Mouse (Mus musculus): ENCODE results near the gene Elk4. TPM values are rescaled to one million over a fixed set of nuclear protein-coding genes. Genes with fewer than 3 reads are reported as not detected.

The Elk4 gene
- polyA plus RNA-seq, 1 experiment from 2014 or later, result 28.6 TPM

GRCm38 (mm10) chr1:132026925-132027646 is 19.7 kb downstream of the Elk4 start:
- Histone ChIP-seq H3K27me3 (no peaks in the 10 kb centered on the region), H3K36me3 (peaks cover 76% of the 10 kb centered on the region), H3K9ac (no peak overlapping the region), H3K9me3 (no peaks in the 10 kb centered on the region), H3K27ac (no peak overlapping the region), H3K4me1 (no peaks in the 10 kb centered on the region), H3K4me3 (no peak overlapping the region), H3K4me2 (no peak overlapping the region)
- 83% methylated on average over 11 of the region's 11 CpGs for whole genome bisulfite sequencing
- ATAC-seq (ENCODE audit: borderline replicate concordance, extremely low read depth, low FRiP score, low TSS enrichment), result no peak; the same call in 1 of the 2 replicates

DNA sequence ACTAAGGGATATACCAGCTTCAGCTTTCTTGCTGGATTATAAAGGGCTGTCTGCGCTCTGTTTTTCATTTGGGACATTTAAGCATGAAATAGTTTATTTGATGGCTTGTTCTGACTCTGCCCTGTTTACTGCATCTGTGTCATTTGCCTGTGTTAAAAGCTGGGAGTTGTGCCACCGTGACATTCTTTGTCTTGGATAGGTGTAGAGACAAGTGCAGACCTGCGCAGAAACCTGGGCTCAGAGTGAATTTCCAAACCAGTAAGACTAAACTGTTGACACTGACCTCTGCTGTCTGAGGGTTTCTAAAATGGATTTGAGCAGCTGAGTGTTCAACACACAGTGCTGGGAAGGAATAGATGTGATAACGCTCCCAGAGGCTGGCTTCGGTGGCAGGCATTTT is 20.6 kb downstream of the Elk4 start:
- H3K4me2 ChIP-seq, result no peak overlapping the region
- no peak overlapping the region for H3K4me3 ChIP-seq
- ATAC-seq (ENCODE audit: borderline replicate concordance, extremely low read depth, low FRiP score, low TSS enrichment), result no peak
- no peak overlapping the region for H3K9ac ChIP-seq
- no peaks in the 10 kb centered on the region for H3K9me3 ChIP-seq
- WGBS, result 85% methylated on average over 5 of the region's 5 CpGs
- H3K27me3 ChIP-seq, result no peaks in the 10 kb centered on the region
- peaks cover 72% of the 10 kb centered on the region for H3K36me3 ChIP-seq
- H3K4me1 ChIP-seq, result no peaks in the 10 kb centered on the region
- no peak overlapping the region for H3K27ac ChIP-seq

DNA sequence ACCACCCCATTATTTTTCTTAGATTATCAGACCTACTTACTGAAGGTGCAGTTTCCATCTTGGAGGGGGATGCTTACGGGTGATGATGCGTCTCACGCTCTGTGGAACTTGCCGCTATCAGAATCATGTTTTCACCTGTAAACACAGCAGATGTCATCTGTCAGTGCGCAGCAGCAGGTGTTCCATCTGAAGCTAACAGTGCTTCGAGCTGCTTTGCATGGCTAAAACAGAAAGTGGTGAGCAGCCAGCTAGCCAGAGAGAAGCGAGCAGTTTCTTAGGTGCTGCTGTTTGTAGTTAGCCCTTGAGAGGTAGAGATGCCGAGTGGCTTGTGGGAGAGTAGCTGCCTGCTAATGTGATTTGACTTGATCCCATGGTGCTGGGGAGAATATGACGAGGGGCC is 21.0 kb downstream of the Elk4 start:
- ATAC-seq (ENCODE audit: borderline replicate concordance, extremely low read depth, low FRiP score, low TSS enrichment), result no peak
- H3K9ac ChIP-seq, result no peak overlapping the region
- 85% methylated on average over 9 of the region's 9 CpGs for WGBS
- H3K4me1 ChIP-seq, result no peaks in the 10 kb centered on the region
- no peaks in the 10 kb centered on the region for H3K27me3 ChIP-seq
- H3K9me3 ChIP-seq, result no peaks in the 10 kb centered on the region
- no peak overlapping the region for H3K4me2 ChIP-seq
- no peak overlapping the region for H3K4me3 ChIP-seq
- peaks cover 72% of the 10 kb centered on the region for H3K36me3 ChIP-seq
- no peak overlapping the region for H3K27ac ChIP-seq

GRCm38 (mm10) chr1:132030574-132030973 is 23.2 kb downstream of the Elk4 start:
- Histone ChIP-seq H3K4me2 (no peak overlapping the region), H3K36me3 (peaks cover 56% of the 10 kb centered on the region), H3K4me1 (no peaks in the 10 kb centered on the region), H3K4me3 (no peak overlapping the region), H3K27ac (no peak overlapping the region), H3K9me3 (no peaks in the 10 kb centered on the region), H3K9ac (no peak overlapping the region), H3K27me3 (no peaks in the 10 kb centered on the region)
- ATAC-seq (ENCODE audit: borderline replicate concordance, extremely low read depth, low FRiP score, low TSS enrichment), result no peak
- 69% methylated on average over 2 of the region's 2 CpGs for WGBS

- WGBS, result 68% methylated on average over 7 of the region's 7 CpGs
- no peak overlapping the region for H3K4me2 ChIP-seq
- no peak for ATAC-seq (ENCODE audit: borderline replicate concordance, extremely low read depth, low FRiP score, low TSS enrichment)
- H3K4me1 ChIP-seq, result no peaks in the 10 kb centered on the region
- H3K36me3 ChIP-seq, result peaks cover 49% of the 10 kb centered on the region
- no peak overlapping the region for H3K9ac ChIP-seq
- H3K9me3 ChIP-seq, result no peaks in the 10 kb centered on the region
- no peak overlapping the region for H3K27ac ChIP-seq
- H3K4me3 ChIP-seq, result no peak overlapping the region
- no peaks in the 10 kb centered on the region for H3K27me3 ChIP-seq
Observed at GRCm38 (mm10) chr1:132032172-132032571, 24.8 kb downstream of the Elk4 start.

DNA sequence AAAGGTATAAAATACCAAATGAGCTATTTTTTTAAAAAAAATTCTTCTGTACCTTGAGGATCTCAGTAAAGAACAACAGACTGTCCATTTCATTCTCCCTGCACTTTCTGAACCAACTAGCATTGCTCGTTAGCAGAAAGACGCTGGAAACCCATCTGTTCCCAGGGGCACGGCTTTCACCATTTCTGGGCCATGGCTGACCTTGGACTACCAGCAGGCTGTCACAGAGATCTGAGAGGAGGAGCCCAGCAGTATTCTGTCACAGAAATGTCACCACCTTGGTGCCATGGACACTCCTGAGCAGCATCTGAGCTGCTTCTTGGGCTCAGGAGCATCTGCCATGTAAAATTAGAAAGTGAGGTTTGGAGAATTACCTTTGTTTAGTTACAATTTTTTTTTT is 30.3 kb downstream of the Elk4 start:
- peaks cover 10% of the 10 kb centered on the region; the same call in 1 of the 2 replicates for H3K36me3 ChIP-seq
- H3K27ac ChIP-seq, result no peak overlapping the region
- H3K4me3 ChIP-seq, result no peak overlapping the region
- no peak overlapping the region for H3K9ac ChIP-seq
- no peaks in the 10 kb centered on the region for H3K9me3 ChIP-seq
- H3K4me2 ChIP-seq, result no peak overlapping the region
- 73% methylated on average over 3 of the region's 3 CpGs for WGBS
- peaks cover 9% of the 10 kb centered on the region; the same call in 1 of the 2 replicates for H3K4me1 ChIP-seq
- no peak for ATAC-seq (ENCODE audit: borderline replicate concordance, extremely low read depth, low FRiP score, low TSS enrichment)
- no peaks in the 10 kb centered on the region for H3K27me3 ChIP-seq

GRCm38 (mm10) chr1:132038753-132039152 is 31.3 kb downstream of the Elk4 start:
- Histone ChIP-seq H3K9me3 (no peaks in the 10 kb centered on the region), H3K27ac (peak overlapping the region; percentile 63), H3K9ac (no peak overlapping the region), H3K4me2 (no peak overlapping the region), H3K4me1 (peaks cover 9% of the 10 kb centered on the region; the same call in 1 of the 2 replicates), H3K36me3 (peaks cover under 1% of the 10 kb centered on the region; the same call in 1 of the 2 replicates), H3K4me3 (no peak overlapping the region), H3K27me3 (no peaks in the 10 kb centered on the region)
- ATAC-seq (ENCODE audit: borderline replicate concordance, extremely low read depth, low FRiP score, low TSS enrichment), result no peak
- 65% methylated on average over 5 of the region's 5 CpGs for WGBS

DNA sequence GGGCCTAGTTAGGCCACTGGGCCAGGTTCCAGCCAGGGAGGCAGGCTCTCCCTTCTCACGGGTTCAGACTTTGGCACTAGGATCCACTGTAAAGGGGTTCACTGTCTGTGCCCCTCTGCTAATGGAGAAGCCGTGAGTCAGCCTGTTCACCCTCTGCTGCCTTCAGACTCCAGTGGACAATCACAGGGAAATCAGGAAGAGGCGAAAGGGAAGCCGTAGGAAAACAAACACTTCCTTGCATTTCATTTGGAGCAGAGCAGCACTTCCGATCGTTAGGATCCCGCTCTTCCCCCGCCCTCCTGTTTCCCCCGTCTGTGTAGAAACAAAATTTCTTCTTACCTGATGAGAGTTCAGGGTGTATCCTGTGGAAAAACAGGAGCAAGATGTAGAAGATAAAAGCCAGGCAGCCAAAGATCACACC is 32.8 kb downstream of the Elk4 start:
- WGBS, result 43% methylated on average over 9 of the region's 9 CpGs
- Histone ChIP-seq H3K27ac (peak overlapping the region; percentile 74), H3K36me3 (no peaks in the 10 kb centered on the region; the same call in 1 of the 2 replicates), H3K4me2 (no peak overlapping the region), H3K4me1 (peaks cover 12% of the 10 kb centered on the region; the same call in 1 of the 2 replicates), H3K27me3 (no peaks in the 10 kb centered on the region), H3K9me3 (no peaks in the 10 kb centered on the region), H3K4me3 (no peak overlapping the region), H3K9ac (no peak overlapping the region)
- peak; percentile 75 for ATAC-seq (ENCODE audit: borderline replicate concordance, extremely low read depth, low FRiP score, low TSS enrichment)

DNA sequence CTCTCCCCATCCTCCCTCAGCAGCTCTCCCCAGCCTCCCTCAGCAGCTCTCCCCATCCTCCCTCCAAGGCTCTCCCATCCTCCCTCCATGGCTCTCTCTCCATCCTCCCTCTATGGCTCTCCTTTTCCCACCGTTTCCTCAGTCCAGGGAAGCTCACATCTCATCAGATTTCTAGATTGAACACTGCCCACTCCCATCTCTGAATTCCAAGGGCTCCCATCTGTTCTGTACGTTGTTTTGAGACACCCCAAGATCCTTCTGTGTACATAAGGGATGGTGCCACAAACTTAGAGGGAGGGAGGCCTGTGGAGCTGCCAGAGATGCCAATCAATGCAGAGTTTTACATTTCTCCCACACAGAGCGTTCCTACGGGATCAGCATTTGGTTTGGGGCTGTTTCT is 36.4 kb downstream of the Elk4 start:
- Histone ChIP-seq H3K27me3 (no peaks in the 10 kb centered on the region), H3K9me3 (no peaks in the 10 kb centered on the region), H3K36me3 (no peaks in the 10 kb centered on the region), H3K9ac (no peak overlapping the region), H3K4me1 (peaks cover 12% of the 10 kb centered on the region; the same call in 1 of the 2 replicates), H3K27ac (no peak overlapping the region), H3K4me3 (no peak overlapping the region), H3K4me2 (no peak overlapping the region)
- WGBS, result 66% methylated on average over 4 of the region's 4 CpGs
- no peak for ATAC-seq (ENCODE audit: borderline replicate concordance, extremely low read depth, low FRiP score, low TSS enrichment)

GRCm38 (mm10) chr1:132046143-132046735 is 38.8 kb downstream of the Elk4 start:
- ATAC-seq (ENCODE audit: borderline replicate concordance, extremely low read depth, low FRiP score, low TSS enrichment), result peak; percentile 33; the same call in 1 of the 2 replicates

GRCm38 (mm10) chr1:132051746-132052145 is 44.3 kb downstream of the Elk4 start:
- no peak overlapping the region for H3K27ac ChIP-seq
- H3K27me3 ChIP-seq, result no peaks in the 10 kb centered on the region
- no peak overlapping the region for H3K4me3 ChIP-seq
- no peaks in the 10 kb centered on the region for H3K4me1 ChIP-seq
- no peaks in the 10 kb centered on the region for H3K36me3 ChIP-seq
- no peaks in the 10 kb centered on the region for H3K9me3 ChIP-seq
- H3K4me2 ChIP-seq, result no peak overlapping the region
- whole genome bisulfite sequencing, result 57% methylated on average over 3 of the region's 3 CpGs
- ATAC-seq (ENCODE audit: borderline replicate concordance, extremely low read depth, low FRiP score, low TSS enrichment), result no peak
- no peak overlapping the region for H3K9ac ChIP-seq

More at GRCm38 (mm10) chr1:132046143-132046735, 38.8 kb downstream of the Elk4 start:
- H3K9ac ChIP-seq, result no peak overlapping the region
- H3K4me2 ChIP-seq, result no peak overlapping the region
- no peaks in the 10 kb centered on the region for H3K9me3 ChIP-seq
- 20% methylated on average over 15 of the region's 15 CpGs for WGBS
- no peaks in the 10 kb centered on the region for H3K36me3 ChIP-seq
- H3K4me3 ChIP-seq, result no peak overlapping the region
- no peaks in the 10 kb centered on the region for H3K27me3 ChIP-seq
- no peak overlapping the region for H3K27ac ChIP-seq
- peaks cover 3% of the 10 kb centered on the region; the same call in 1 of the 2 replicates for H3K4me1 ChIP-seq

- WGBS, result 78% methylated on average over 3 of the region's 3 CpGs
- Histone ChIP-seq H3K4me2 (no peak overlapping the region), H3K9me3 (no peaks in the 10 kb centered on the region), H3K4me1 (no peaks in the 10 kb centered on the region), H3K27me3 (no peaks in the 10 kb centered on the region), H3K4me3 (no peak overlapping the region), H3K9ac (no peak overlapping the region), H3K27ac (no peak overlapping the region), H3K36me3 (no peaks in the 10 kb centered on the region)
- ATAC-seq (ENCODE audit: borderline replicate concordance, extremely low read depth, low FRiP score, low TSS enrichment), result no peak
Observed at GRCm38 (mm10) chr1:132054387-132054786, 47.0 kb downstream of the Elk4 start.

Measured in lung, embryonic 15.5 days (tissue).